Mouse (Mus musculus): ENCODE results near the gene Qrich1. TPM values are rescaled to one million over a fixed set of nuclear protein-coding genes. Genes with fewer than 3 reads are reported as not detected.

Qrich1 gene
- polyA plus RNA-seq, 1 experiment from 2014 or later, result 160 TPM

DNA sequence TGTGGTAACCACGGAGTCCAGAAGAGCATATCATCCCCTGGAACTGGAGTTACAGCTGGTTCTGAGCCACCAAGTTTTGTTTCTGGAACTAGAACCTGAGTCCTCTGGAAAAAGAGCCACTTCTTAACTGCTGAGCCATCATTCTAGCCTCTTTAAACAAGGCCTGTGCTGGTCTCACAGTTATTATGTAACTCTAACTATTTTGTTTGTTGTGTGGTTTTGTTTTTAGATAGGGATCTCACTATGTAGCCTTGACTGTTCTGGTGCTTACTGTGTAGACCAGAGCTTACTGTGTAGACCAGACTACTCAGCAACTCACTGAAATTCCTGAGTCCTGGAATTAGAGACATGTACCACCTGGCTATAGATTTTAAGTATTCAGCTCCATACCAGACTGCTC lies 30.3 kb downstream of the Qrich1 start:
- H3K4me1 ChIP-seq, result no peaks in the 10 kb centered on the region
- no peak overlapping the region for H3K4me3 ChIP-seq
- H3K9me3 ChIP-seq, result no peaks in the 10 kb centered on the region
- 93% methylated on average over 1 of the region's 1 CpGs for WGBS
- H3K36me3 ChIP-seq (replicated peaks), result peaks cover 98% of the 10 kb centered on the region
- H3K27ac ChIP-seq, result no peak overlapping the region
- H3K27me3 ChIP-seq (ENCODE audit: poor library complexity, severe bottlenecking), result no peaks in the 10 kb centered on the region
- no peak for DNase-seq (ENCODE audit: extremely low spot score, low spot score)

DNA sequence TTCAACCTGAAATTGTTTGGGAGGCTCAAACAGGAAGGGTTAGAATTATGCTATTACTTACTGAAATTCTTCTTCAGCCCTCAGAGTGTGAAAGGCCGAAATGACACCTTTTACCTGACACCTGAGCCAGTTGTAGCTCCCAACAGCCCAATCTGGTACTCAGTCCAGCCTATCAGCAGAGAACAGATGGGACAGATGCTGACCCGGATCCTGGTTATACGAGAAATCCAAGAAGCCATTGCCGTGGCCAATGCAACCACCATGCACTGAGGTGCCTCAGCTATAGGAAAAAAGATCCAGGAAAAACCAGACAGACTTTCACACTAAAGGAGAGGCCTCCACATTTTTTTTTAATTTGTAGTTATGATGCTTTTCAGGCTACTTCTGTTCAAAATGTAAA lies 42.6 kb downstream of the Qrich1 start:
- 91% methylated on average over 4 of the region's 4 CpGs for WGBS
- H3K4me3 ChIP-seq, result no peak overlapping the region
- no peaks in the 10 kb centered on the region for H3K27me3 ChIP-seq (ENCODE audit: poor library complexity, severe bottlenecking)
- peaks cover 89% of the 10 kb centered on the region for H3K36me3 ChIP-seq (replicated peaks)
- H3K27ac ChIP-seq, result no peak overlapping the region
- DNase-seq (ENCODE audit: extremely low spot score, low spot score), result no peak
- no peaks in the 10 kb centered on the region for H3K9me3 ChIP-seq
- H3K4me1 ChIP-seq, result peaks cover 22% of the 10 kb centered on the region

DNA sequence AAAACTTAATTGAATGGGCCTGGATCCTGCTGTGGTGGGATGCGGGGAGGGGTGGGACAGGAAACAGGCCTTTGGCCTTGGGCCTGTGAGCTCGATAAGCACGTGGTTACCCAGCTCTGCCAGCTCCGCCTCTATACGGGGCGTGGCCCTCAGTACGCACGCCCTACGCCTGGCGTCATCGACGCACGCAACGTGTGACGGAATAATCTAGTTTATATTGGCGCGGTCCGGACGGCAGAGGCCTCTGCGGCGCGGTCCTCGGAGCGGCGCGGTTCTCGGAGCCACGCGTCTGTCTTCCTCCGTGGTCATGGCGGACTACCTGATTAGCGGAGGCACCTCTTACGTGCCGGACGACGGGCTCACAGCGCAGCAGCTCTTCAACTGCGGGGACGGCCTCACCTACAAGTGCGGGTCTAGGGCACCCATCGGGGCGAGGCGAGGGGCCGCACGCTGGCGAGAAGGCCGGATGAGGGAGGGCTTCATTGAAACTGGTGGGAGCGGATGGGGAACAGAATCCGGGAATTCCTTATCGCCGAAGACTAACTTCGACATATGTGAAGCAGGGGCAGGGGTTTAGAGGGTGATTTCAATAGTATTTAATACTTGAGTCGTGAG lies 43.7 kb downstream of the Qrich1 start, which contains the start of gene Impdh2:
Impdh2 (plus strand) TSS at position 60 of the 615 bp plus-strand sequence.
- H3K9me3 ChIP-seq, result no peaks in the 10 kb centered on the region
- H3K27ac ChIP-seq, result peak within 1 kb of the TSS; percentile 88
- peak; percentile 95 for DNase-seq (ENCODE audit: extremely low spot score, low spot score)
- peak within 1 kb of the TSS; percentile 73 for H3K4me3 ChIP-seq
- peaks cover 22% of the 10 kb centered on the region for H3K4me1 ChIP-seq
- H3K36me3 ChIP-seq (replicated peaks), result peaks cover 89% of the 10 kb centered on the region
- no peaks in the 10 kb centered on the region for H3K27me3 ChIP-seq (ENCODE audit: poor library complexity, severe bottlenecking)
- under 1% methylated on average over 53 of the region's 53 CpGs for WGBS

DNA sequence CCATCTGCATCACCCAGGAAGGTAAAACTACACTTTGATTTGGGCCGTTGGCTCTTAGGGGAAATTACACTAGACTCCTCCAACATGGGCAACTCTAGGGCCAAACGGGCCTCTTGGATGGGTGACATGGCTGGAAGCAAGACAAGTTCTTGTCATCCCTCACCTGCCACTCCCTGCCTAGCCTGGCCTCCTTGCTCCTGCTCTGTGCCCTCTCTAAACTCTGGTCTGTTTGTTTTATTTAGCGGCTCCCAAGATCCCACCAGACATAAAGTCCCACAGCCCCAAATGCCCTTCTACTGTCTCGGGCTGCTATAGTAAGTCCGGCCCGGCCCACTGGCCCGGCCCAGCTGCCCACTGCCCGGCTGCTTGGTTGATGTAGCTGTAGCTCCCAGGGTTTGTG lies 47.1 kb downstream of the Qrich1 start:
- Histone ChIP-seq H3K36me3 (replicated peaks) (peaks cover 65% of the 10 kb centered on the region), H3K9me3 (no peaks in the 10 kb centered on the region), H3K4me1 (peaks cover 54% of the 10 kb centered on the region)

DNA sequence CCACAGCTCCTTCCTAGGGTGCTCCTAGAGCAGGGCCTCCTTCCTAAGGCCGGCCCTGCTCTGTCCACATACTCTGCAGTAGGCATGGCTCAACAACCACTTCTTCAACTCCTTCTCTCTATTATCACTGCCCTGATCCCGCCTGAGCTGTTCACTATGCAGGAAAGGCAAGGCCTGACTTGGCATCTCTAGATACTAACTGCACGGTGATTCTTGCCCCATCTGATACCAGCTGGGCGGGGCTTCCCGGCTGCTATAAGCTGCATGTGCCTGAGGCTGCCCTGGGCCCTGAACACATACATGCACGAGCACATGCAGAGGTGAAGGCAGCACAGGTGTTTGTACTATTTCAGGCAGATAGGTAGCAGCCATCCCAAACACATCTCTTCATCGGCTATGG lies 47.5 kb downstream of the Qrich1 start:
- Histone ChIP-seq H3K27ac (no peak overlapping the region), H3K4me1 (peaks cover 58% of the 10 kb centered on the region), H3K36me3 (replicated peaks) (peaks cover 60% of the 10 kb centered on the region), H3K27me3 (ENCODE audit: poor library complexity, severe bottlenecking) (no peaks in the 10 kb centered on the region), H3K9me3 (no peaks in the 10 kb centered on the region), H3K4me3 (no peak overlapping the region; the same call in 1 of the 2 replicates)
- 86% methylated on average over 7 of the region's 7 CpGs for WGBS
- DNase-seq (ENCODE audit: extremely low spot score, low spot score), result no peak

More for the DNA sequence above, 47.1 kb downstream of the Qrich1 start:
- no peak for DNase-seq (ENCODE audit: extremely low spot score, low spot score)
- no peak overlapping the region for H3K27ac ChIP-seq
- no peak overlapping the region for H3K4me3 ChIP-seq
- 97% methylated on average over 8 of the region's 8 CpGs for WGBS
- H3K27me3 ChIP-seq (ENCODE audit: poor library complexity, severe bottlenecking), result no peaks in the 10 kb centered on the region

DNA sequence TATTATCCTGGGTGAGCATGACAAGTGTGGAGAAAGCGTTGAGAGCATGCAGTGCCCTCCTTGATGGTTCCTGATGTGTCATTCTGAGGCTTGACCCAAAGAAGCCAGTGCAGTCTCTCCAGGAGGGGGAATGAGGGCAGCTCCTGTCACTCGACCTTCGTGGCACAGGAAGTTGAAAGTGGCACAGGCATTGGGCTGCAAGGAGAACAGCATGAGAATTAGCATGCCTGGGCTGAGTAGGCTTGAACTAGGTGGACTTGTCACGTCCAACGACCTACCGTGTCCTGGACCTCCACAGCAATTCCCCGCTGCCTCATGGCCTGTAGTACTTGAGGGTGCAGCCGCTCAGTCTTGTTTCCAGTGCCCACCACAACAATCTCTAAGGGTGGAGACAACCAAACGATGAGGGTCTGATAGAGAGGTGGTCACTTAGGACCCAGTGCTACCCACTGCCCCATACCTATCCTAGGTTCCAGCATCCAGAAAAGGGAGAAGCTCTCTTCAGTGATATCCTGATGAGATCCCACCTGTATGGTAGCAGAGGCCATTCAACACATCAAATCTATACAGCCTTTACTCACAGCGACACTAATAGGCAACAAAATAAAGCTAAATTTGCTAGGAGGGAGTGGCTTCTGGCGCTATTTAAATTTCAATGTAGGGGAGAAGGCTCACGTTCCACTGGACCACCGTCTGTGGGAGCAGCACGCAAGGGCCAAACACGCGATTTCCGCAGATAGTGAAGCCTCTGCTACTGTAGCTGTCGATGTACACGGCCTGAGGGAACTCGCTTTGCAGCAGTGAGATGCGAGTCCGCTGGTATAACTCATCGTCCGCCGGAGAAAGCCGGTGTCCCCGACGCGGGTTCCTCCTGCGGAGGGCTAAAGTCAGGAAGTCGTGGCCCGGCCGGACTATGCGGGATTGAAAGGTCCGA lies 49.5 kb downstream of the Qrich1 start:
- no peaks in the 10 kb centered on the region for H3K9me3 ChIP-seq
- peaks cover 68% of the 10 kb centered on the region for H3K4me1 ChIP-seq
- no peaks in the 10 kb centered on the region for H3K27me3 ChIP-seq (ENCODE audit: poor library complexity, severe bottlenecking)
- WGBS, result 12% methylated on average over 35 of the region's 35 CpGs
- peak overlapping the region; percentile 64 for H3K4me3 ChIP-seq
- H3K27ac ChIP-seq, result peak overlapping the region; percentile 92
- peaks cover 60% of the 10 kb centered on the region for H3K36me3 ChIP-seq (replicated peaks)
- no peak for DNase-seq (ENCODE audit: extremely low spot score, low spot score)

DNA sequence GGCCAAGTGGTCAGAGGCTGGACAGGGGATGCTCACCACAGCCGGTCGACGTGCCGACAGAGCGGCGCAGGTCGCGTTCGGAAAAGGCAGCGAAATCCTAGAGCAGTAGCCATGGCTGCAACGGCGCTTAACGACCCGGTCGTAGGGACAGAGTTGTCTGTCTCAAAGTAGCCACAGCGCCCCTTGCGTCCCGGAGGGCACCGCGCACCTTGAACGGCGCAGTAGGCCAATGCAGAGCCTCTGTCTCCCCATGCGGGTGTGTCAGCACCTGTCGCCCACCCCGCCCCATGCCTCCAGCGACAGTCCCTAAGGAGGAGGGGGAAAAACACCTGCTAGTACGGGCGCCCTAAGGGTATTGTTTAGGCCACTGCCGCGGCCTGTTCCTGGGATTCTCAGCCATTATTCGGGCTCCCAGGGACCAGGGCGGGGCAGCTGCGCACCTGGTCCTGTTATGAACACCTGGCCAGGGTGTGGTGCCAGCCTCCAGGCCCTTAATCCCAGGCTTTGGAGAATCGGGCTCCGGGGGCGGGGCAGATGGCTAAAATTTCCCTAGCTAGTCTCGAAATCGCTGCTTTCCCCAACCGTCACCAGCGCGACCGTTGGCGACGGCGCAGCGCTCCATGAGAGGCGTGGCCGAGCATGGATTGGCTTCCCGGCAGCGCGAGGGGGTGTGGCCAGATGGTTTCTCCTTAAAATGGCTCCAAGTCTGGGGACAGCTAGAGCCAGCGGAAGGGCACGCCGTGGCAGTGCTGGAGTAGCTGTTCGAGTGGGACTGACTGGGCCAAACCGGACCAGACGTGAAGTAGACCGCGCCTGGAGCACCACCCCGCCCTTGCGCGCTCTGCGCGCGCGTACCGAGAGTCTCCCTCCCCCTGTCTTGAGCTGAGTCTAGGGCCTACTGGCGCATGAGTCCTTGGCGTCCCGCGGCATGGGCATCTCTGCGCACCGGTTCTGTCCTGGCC lies 50.5 kb downstream of the Qrich1 start, which contains the start of gene Ndufaf3:
Ndufaf3 (minus strand) TSS at position 620 of the 962 bp plus-strand sequence.
- Histone ChIP-seq H3K4me1 (peaks cover 60% of the 10 kb centered on the region), H3K9me3 (no peaks in the 10 kb centered on the region), H3K36me3 (replicated peaks) (peaks cover 60% of the 10 kb centered on the region), H3K27ac (peak within 1 kb of the TSS; percentile 92), H3K27me3 (ENCODE audit: poor library complexity, severe bottlenecking) (no peaks in the 10 kb centered on the region), H3K4me3 (peak within 1 kb of the TSS; percentile 64)
- DNase-seq (ENCODE audit: extremely low spot score, low spot score), result peak; percentile 93
- WGBS, result under 1% methylated on average over 73 of the region's 73 CpGs

DNA sequence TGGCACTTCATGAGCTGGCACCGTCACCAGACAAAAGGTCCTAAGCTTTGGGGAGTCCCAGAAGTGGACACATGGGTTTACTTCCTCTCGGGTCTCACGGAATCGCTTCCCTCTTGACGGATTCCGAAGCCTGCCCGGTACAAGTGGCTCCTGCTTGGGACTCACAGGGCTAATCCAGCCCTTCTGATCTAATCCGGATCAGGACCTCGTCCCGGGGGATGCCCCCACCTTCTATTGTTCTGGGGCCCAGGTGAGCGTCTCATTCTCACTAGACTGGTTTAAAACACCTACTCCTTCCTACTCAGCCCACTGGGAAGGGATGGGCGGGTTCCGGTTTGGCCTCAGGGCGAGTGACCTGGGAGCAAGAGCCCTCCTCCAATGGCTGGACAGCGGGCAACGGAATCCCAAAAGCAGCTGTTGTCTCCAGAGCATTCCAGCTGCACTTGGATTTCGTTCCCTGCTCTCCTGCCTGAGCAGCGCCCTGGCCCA lies 51.4 kb downstream of the Qrich1 start:
- peak overlapping the region; percentile 92 for H3K27ac ChIP-seq
- no peaks in the 10 kb centered on the region for H3K27me3 ChIP-seq (ENCODE audit: poor library complexity, severe bottlenecking)
- WGBS, result 6% methylated on average over 18 of the region's 18 CpGs
- no peak for DNase-seq (ENCODE audit: extremely low spot score, low spot score)
- H3K4me3 ChIP-seq, result peak overlapping the region; percentile 64
- peaks cover 60% of the 10 kb centered on the region for H3K36me3 ChIP-seq (replicated peaks)
- H3K4me1 ChIP-seq, result peaks cover 59% of the 10 kb centered on the region
- no peaks in the 10 kb centered on the region for H3K9me3 ChIP-seq

DNA sequence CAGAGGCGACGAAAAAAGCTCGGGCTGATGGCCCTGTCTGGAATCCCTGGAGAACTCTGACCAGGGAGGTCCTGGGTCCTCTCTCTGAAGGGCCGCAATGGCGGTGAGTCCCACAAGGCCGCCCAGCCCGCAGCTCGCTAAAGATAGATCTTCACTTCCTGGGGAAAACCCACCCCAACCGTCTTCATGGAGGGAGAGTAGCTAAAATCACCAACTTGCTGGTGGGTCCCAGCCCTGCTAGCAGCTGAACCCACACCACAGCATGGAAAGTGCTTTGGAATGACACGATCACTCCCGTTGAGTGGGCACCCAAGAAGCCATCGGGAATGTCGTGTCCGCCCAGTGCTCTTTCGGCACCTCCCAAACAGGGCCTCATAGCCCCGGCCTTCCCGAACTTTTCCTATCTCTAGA lies 51.9 kb downstream of the Qrich1 start:
- DNase-seq (ENCODE audit: extremely low spot score, low spot score), result no peak
- Histone ChIP-seq H3K27ac (peak overlapping the region; percentile 92), H3K4me3 (peak overlapping the region; percentile 64), H3K27me3 (ENCODE audit: poor library complexity, severe bottlenecking) (no peaks in the 10 kb centered on the region), H3K4me1 (peaks cover 64% of the 10 kb centered on the region), H3K36me3 (replicated peaks) (peaks cover 60% of the 10 kb centered on the region), H3K9me3 (no peaks in the 10 kb centered on the region)
- WGBS, result 79% methylated on average over 17 of the region's 17 CpGs

DNA sequence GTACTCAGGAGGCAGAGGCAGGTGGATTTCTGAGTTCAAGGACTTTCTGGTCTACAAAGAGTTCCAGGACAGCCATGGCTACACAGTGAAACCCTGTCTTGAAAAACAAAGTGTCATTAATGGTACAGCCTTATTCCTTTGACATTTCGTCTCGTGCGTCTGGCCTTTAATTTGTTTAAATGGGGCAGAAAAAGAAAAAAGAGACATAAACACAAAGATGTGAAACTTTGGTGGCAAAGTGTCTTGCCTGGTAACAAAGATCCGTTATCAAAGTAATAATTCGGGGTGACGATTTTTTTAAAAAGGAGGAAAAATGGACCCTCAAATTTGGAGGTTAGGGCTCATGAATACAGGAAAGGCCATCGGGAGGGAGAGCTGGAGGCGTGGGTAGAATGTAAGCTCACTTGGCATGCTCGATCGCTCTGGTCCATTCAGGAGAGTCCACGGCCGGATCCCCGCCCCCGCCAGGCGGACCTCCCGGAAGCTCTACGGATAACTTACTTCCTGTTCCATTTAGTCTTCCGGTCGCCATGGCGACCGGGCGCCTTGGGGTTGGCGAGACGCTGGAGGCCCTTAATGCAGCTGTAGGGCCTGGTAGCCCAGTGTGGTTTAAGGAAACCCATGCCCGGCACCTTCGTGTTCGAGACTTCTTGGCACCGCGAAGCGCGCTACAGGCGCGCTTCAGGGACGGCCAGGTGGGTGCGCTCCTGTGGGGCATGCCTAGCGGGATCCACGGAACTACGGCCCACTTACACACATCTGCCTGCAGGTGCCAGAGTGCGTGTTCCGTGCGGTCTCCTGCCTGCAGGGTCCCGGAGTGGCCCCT lies 53.0 kb downstream of the Qrich1 start, which contains the start of gene Dalrd3:
Dalrd3 (plus strand) TSS at position 506 of the 826 bp plus-strand sequence.
- Histone ChIP-seq H3K4me3 (peak within 1 kb of the TSS; percentile 64), H3K27me3 (ENCODE audit: poor library complexity, severe bottlenecking) (no peaks in the 10 kb centered on the region), H3K4me1 (peaks cover 75% of the 10 kb centered on the region), H3K27ac (peak within 1 kb of the TSS; percentile 80), H3K9me3 (no peaks in the 10 kb centered on the region), H3K36me3 (replicated peaks) (peaks cover 60% of the 10 kb centered on the region)
- 7% methylated on average over 42 of the region's 42 CpGs for WGBS
- DNase-seq (ENCODE audit: extremely low spot score, low spot score), result peak; percentile 94

DNA sequence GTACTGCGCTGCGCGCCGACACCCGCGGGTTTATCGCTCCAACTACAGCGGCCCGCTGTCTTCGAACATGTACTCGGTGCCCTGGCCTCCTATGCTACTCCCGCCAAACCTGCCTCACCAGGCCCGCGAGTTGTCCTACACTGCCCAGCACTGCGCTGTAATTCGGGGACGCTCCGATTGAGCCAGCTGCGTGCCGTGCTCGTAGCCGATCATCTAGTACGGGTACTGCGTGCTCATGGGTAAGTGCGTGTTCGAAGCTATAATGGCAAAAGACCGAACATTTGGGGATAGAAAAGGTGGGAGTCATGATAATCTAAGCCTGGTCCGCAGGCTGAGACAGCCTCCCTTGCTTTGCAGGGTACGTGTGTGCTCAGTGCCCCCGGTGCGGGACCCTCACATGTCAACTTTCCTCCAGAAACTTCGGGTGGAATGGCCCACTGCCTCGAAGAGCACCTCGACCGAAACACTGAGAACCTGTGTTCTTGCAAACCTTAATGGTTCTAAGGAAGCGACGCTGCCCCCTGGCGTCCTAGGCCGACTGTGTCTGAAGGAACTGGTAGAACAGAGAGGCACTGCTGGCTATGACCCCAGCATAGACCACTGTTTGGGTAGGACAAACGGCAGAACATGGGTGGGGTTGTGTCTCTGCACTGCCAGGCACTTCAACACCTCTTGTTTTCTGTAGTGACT lies 53.7 kb downstream of the Qrich1 start:
- Histone ChIP-seq H3K4me3 (peak overlapping the region; percentile 64), H3K27me3 (ENCODE audit: poor library complexity, severe bottlenecking) (no peaks in the 10 kb centered on the region), H3K9me3 (no peaks in the 10 kb centered on the region), H3K36me3 (replicated peaks) (peaks cover 60% of the 10 kb centered on the region), H3K4me1 (peaks cover 83% of the 10 kb centered on the region), H3K27ac (peak overlapping the region; percentile 80)
- 3% methylated on average over 40 of the region's 40 CpGs for WGBS
- DNase-seq (ENCODE audit: extremely low spot score, low spot score), result peak; percentile 79
